Mouse (Mus musculus): ENCODE measurements around the gene Trib3.
A peak's percentile ranks its signal among the peaks of the same experiment; 100 is the strongest.

DNA sequence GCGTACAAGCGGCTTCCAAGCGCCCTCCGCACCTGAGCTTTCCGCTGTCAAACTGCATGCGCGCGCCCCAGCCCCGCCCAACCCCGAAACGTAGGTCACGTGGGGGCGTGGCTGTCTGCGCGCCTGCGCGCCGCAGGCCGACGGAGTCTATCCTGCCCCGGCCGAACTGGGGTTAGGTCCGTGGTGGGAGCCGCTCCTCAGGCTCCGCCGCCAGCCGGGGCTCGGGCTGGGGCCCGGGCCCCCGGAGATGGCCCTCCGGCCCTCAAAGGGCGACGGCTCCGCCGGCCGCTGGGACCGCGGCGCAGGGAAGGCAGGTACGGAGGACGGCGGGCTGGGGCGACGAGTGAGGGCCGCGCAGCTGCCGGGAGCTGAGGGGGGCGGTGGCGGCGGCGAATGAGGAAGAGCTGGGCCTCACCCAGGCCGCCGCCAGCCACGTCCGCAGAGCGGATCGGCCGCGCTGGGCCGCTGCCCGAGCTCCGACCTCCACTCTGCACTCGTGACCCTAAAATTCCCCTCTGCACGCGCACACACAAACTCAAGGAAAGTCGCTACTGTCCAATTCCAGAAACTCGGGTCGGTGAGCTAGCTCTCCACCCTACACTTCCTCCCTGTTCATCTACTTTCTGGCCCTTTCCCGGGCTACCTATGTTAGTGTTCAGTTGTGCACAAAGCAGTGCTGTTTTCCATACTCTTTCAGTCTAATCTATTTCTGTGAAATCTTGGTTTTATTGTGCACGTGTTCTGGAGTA lies 49.9 kb downstream of the Trib3 start, which contains the start of gene Tbc1d20:
- TF ChIP-seq CTCF (IDR thresholded peaks at IDR 0.05; ENCODE audit: insufficient read depth, low read length) (no peak), POLR2A (IDR thresholded peaks at IDR 0.05; ENCODE audit: borderline replicate concordance, extremely low read depth, low read depth, low read length) (peak; percentile 66; the same call in 1 of the 2 replicates)
